Mouse (Mus musculus): ENCODE measurements around the gene Psg17. TPM values are rescaled to one million over a fixed set of nuclear protein-coding genes. Genes with fewer than 3 reads are reported as not detected.

The Psg17 gene
- not detected in 2 replicates for polyA plus RNA-seq (2021; fragmentation: Nextera tagmentation)
- long read RNA-seq, experiment 1: 0 reads
- long read RNA-seq, experiment 2: 0 reads

DNA sequence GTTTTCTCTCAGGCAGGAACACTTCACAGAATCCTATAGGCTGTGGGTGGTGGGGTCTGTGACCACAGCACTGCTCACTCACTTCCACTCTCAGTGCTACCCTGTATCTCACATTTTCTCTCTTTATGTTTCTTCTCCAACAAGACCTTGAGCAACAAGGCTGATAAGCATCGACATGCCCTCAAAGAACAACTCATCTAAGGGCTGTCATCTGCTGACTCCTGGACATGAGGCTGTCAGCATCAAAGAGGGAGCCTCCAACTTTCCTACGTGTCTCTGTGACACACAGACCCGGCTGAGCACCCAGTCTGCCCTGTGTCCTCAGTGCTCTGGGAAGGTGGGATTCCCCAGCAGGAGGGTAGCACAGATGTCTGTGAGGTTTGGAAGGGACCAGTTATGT, at the start of gene Psg17:
Gene Psg17 (minus strand): TSS at position 101 of the 400 bp plus-strand sequence.

DNA sequence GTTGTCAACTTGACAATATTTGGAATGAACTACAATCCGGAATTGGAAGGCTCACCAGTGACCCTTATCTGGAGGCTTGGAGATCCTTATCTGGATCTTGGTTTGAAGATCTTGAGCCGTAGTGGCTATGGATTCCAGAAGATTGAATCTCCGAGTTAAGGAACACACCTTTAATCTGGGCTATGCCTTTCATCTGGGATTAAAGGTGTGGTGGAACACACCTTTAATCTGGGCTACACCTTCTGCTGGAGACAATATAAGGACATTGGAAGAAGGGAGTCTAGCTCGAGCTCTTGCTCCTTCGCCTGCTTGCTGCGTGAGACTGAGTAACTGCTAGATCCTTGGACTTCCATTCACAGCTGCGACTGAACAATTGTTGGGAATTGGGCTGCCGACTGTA, 49.6 kb upstream of the Psg17 start, which contains the start of gene Pglyrp1:
Gene Pglyrp1 (plus strand): TSS at position 301 of the 400 bp plus-strand sequence.

DNA sequence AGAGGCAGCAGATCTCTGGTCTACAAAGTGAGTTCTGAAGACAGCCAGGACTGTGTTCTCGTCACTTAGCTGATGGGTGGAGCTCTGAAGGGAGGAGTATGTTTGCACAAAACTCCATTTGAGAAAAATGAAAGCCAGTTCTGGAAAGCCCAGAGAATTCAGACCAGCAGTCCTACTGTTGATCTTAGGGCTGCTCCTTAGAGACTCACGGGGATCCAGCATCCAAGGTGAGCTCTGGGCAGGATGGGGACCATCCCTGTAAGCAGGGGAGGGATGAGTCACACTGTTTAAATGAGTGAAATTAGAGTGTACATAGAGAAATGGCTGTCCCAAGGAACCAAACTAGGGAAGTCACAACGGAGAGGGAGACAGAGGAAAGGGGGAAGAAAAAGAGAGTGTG, 18.5 kb upstream of the Psg17 start, which contains the start of gene Mill2:
Gene Mill2 (plus strand): TSS at position 102 of the 400 bp plus-strand sequence.

DNA sequence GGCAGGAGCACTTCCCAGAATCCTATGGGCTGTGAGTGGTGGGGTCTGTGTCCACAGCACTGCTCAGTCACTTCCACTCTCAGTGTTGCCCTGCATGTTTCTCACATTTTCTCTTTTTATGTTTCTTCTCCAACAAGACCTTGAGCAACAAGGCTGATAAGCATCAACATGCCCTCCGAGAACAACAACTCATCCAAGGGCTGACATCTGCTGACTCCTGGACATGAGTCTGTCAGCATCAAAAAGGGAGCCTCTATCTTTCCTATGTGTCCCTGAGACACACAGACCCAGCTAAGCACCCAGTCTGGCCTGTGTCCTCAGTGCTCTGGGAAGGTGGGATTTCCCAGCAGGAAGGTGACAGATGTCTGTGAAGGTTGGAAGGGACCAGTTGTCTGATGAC, 23.0 kb downstream of the Psg17 start, which contains the start of gene Psg19:
Gene Psg19 (minus strand): TSS at position 101 of the 400 bp plus-strand sequence.

Other genes starting within 250 kb of the Psg17 start
- gene Psg23, start 205.1 kb downstream of the Psg17 start, polyA plus RNA-seq (2021; fragmentation: Nextera tagmentation): not detected in 2 replicates
- gene Psg21, start 164.9 kb downstream of the Psg17 start, polyA plus RNA-seq (2021; fragmentation: Nextera tagmentation): not detected in 2 replicates
- not detected in 2 replicates for gene Psg20, start 135.4 kb downstream of the Psg17 start, polyA plus RNA-seq (2021; fragmentation: Nextera tagmentation)
- gene Psg22, start 103.5 kb downstream of the Psg17 start, polyA plus RNA-seq (2021; fragmentation: Nextera tagmentation): not detected in 2 replicates
- not detected in 2 replicates for gene Psg19, start 23.1 kb downstream of the Psg17 start, polyA plus RNA-seq (2021; fragmentation: Nextera tagmentation)
- 0.51 and 0.70 TPM in 2 replicates for gene Mill2, start 18.4 kb upstream of the Psg17 start, polyA plus RNA-seq (2021; fragmentation: Nextera tagmentation)
- 8.7 and 9.9 TPM in 2 replicates for gene Pglyrp1, start 49.7 kb upstream of the Psg17 start, polyA plus RNA-seq (2021; fragmentation: Nextera tagmentation)
- 12.1 and 13.0 TPM in 2 replicates for gene Ccdc61, start 88.8 kb upstream of the Psg17 start, polyA plus RNA-seq (2021; fragmentation: Nextera tagmentation)
- 3.8 and 4.1 TPM in 2 replicates for gene Nova2, start 104.3 kb upstream of the Psg17 start, polyA plus RNA-seq (2021; fragmentation: Nextera tagmentation)
- gene Nanos2, start 165.8 kb upstream of the Psg17 start, polyA plus RNA-seq (2021; fragmentation: Nextera tagmentation): not detected in 2 replicates
- 4.8 and 6.6 TPM in 2 replicates for gene Mypop, start 169.6 kb upstream of the Psg17 start, polyA plus RNA-seq (2021; fragmentation: Nextera tagmentation)
- gene Irf2bp1, start 182.4 kb upstream of the Psg17 start, polyA plus RNA-seq (2021; fragmentation: Nextera tagmentation): 6.9 and 8.8 TPM in 2 replicates
- not detected in 2 replicates for gene Foxa3, start 201.9 kb upstream of the Psg17 start, polyA plus RNA-seq (2021; fragmentation: Nextera tagmentation)
- 18.9 and 23.2 TPM in 2 replicates for gene Sympk, start 202.8 kb upstream of the Psg17 start, polyA plus RNA-seq (2021; fragmentation: Nextera tagmentation)
- gene Rsph6a, start 233.1 kb upstream of the Psg17 start, polyA plus RNA-seq (2021; fragmentation: Nextera tagmentation): 0.23 and 0.24 TPM in 2 replicates